Mouse (Mus musculus) CH12.LX (cell line): ENCODE measurements around the gene Zfp750. TPM values are rescaled to one million over a fixed set of nuclear protein-coding genes. Genes with fewer than 3 reads are reported as not detected.
A peak's percentile ranks its signal among the peaks of the same experiment; 100 is the strongest.

Source experiments
- DNase-seq: peaks from one replicate; pipeline ENCODE4 v3.0.0-alpha.2; 2013; ENCODE audit errors: extremely low read depth
- H3K27ac ChIP-seq: 2 replicates; pipeline ENCODE4 v1.5.1; 2012; ENCODE audit warnings: low read depth, mild to moderate bottlenecking, control low read depth, moderate library complexity; ENCODE audit not compliant: insufficient read depth
- H3K27me3 ChIP-seq: replicated peaks from 2 replicates; pipeline ENCODE3; 2012; ENCODE audit warnings: inconsistent platforms
- H3K36me3 ChIP-seq, 2 experiments: replicated peaks in 1 of 2; 2 replicates each; pipeline versions ENCODE3 to v1.6.1; 2012; ENCODE audit warnings: inconsistent platforms in 1 of 2, low read length in 1 of 2, mild to moderate bottlenecking in 1 of 2, mixed read lengths in 1 of 2, moderate library complexity in 1 of 2; ENCODE audit not compliant: control insufficient read depth in 1 of 2, insufficient read depth in 1 of 2
- H3K4me1 ChIP-seq, 2 experiments: 2 replicates each; pipeline ENCODE4 v1.6.1; 2012; ENCODE audit warnings: inconsistent platforms in 1 of 2, moderate library complexity in 1 of 2; ENCODE audit not compliant: insufficient read depth in 2 of 2, control insufficient read depth in 1 of 2
- H3K4me2 ChIP-seq: 2 replicates; pipeline ENCODE4 v1.6.1; 2012; ENCODE audit warnings: low read depth, mild to moderate bottlenecking, control low read depth; ENCODE audit not compliant: poor library complexity, insufficient read depth, severe bottlenecking
- H3K4me3 ChIP-seq, 3 experiments: fragments of 150-350 bp in 1 of 3; sonication (generic) in 1 of 3; replicated peaks in 1 of 3; 2 replicates each; pipeline versions ENCODE3 to v1.5.1; 2011 to 2012; ENCODE audit warnings: low read depth in 2 of 3, low read length in 2 of 3, mild to moderate bottlenecking in 2 of 3, moderate library complexity in 2 of 3, control low read depth in 1 of 3, improper control_type of control experiment in 1 of 3, inconsistent platforms in 1 of 3, mixed read lengths in 1 of 3; ENCODE audit not compliant: poor library complexity in 1 of 3
- H3K79me2 ChIP-seq: replicated peaks from 2 replicates; pipeline ENCODE4 v1.6.1; 2012; ENCODE audit warnings: mild to moderate bottlenecking, moderate library complexity; ENCODE audit not compliant: control insufficient read depth, poor library complexity, insufficient read depth, severe bottlenecking; ENCODE audit errors: extremely low read depth
- H3K9ac ChIP-seq: 2 replicates; pipeline ENCODE4 v1.6.1; 2012; ENCODE audit warnings: low read depth, mild to moderate bottlenecking, control low read depth, moderate library complexity; ENCODE audit not compliant: insufficient read depth
- H3K9me3 ChIP-seq: replicated peaks from 2 replicates; pipeline ENCODE3; 2012; ENCODE audit warnings: low read length, inconsistent platforms, mixed read lengths
- BHLHE40 ChIP-seq: IDR thresholded peaks from 2 replicates; pipeline ENCODE4 v1.6.1; 2011; ENCODE audit warnings: mild to moderate bottlenecking, low read depth, low read length, improper control_type of control experiment
- CHD1 ChIP-seq: IDR thresholded peaks from 2 replicates; pipeline ENCODE4 v1.6.1; 2012; ENCODE audit warnings: low read depth, low read length, improper control_type of control experiment, inconsistent platforms
- CHD2 ChIP-seq: IDR thresholded peaks from 2 replicates; pipeline ENCODE4 v1.6.1; 2011; ENCODE audit warnings: low read length, improper control_type of control experiment
- CTCF ChIP-seq, 2 experiments: IDR thresholded peaks in 1 of 2; conservative IDR thresholded peaks in 1 of 2; 2 replicates each; pipeline ENCODE4 v1.5.1; 2011 to 2012; ENCODE audit warnings: low read depth in 2 of 2, low read length in 2 of 2, improper control_type of control experiment in 1 of 2, inconsistent platforms in 1 of 2, mild to moderate bottlenecking in 1 of 2, moderate library complexity in 1 of 2
- EP300 ChIP-seq: IDR thresholded peaks from 2 replicates; pipeline ENCODE4 v1.6.1; 2011; ENCODE audit warnings: low read length, improper control_type of control experiment
- HCFC1 ChIP-seq: IDR thresholded peaks from 2 replicates; pipeline ENCODE4 v1.6.1; 2012; ENCODE audit warnings: low read depth, mild to moderate bottlenecking, inconsistent platforms, low read length, improper control_type of control experiment
- IRF4 ChIP-seq: IDR thresholded peaks from 2 replicates; pipeline ENCODE4 v1.6.1; 2014; ENCODE audit warnings: low read depth, mild to moderate bottlenecking, inconsistent platforms, low read length, improper control_type of control experiment
- JUND ChIP-seq: conservative IDR thresholded peaks from 2 replicates; pipeline ENCODE4 v1.6.1; 2011; ENCODE audit warnings: low read depth, low read length, improper control_type of control experiment
- KAT2A ChIP-seq: IDR thresholded peaks from 2 replicates; pipeline ENCODE4 v1.6.1; 2012; ENCODE audit warnings: low read length, improper control_type of control experiment, inconsistent platforms; ENCODE audit not compliant: insufficient replicate concordance
- MAX ChIP-seq: IDR thresholded peaks from 2 replicates; pipeline ENCODE4 v1.6.1; 2011; ENCODE audit warnings: low read length, improper control_type of control experiment
- MAZ ChIP-seq: IDR thresholded peaks from 2 replicates; pipeline ENCODE4 v1.6.1; 2012; ENCODE audit warnings: low read depth, mild to moderate bottlenecking, inconsistent platforms, low read length, improper control_type of control experiment, moderate library complexity
- MEF2A ChIP-seq: IDR thresholded peaks from 2 replicates; pipeline ENCODE4 v1.6.1; 2014; ENCODE audit warnings: low read depth, mild to moderate bottlenecking, inconsistent platforms, low read length, improper control_type of control experiment, borderline replicate concordance
- MXI1 ChIP-seq: IDR thresholded peaks from 2 replicates; pipeline ENCODE4 v1.6.1; 2011; ENCODE audit warnings: mild to moderate bottlenecking, low read depth, low read length, improper control_type of control experiment
- NELFE ChIP-seq: IDR thresholded peaks from 2 replicates; pipeline ENCODE4 v1.6.1; 2011; ENCODE audit warnings: low read depth, low read length, improper control_type of control experiment
- NRF1 ChIP-seq: IDR thresholded peaks from 2 replicates; pipeline ENCODE4 v1.6.1; 2014; ENCODE audit warnings: low read depth, mild to moderate bottlenecking, inconsistent platforms, low read length, improper control_type of control experiment, moderate library complexity
- PAX5 ChIP-seq: IDR thresholded peaks from 2 replicates; pipeline ENCODE4 v1.6.1; 2012; ENCODE audit warnings: low read length, inconsistent platforms, mixed read lengths
- POLR2AphosphoS2 ChIP-seq: IDR thresholded peaks from 2 replicates; pipeline ENCODE4 v1.6.1; 2011; ENCODE audit warnings: low read depth, low read length, improper control_type of control experiment
- RCOR1 ChIP-seq: conservative IDR thresholded peaks from 2 replicates; pipeline ENCODE4 v1.6.1; 2012; ENCODE audit warnings: low read depth, mild to moderate bottlenecking, inconsistent platforms, low read length, improper control_type of control experiment
- TCF12 ChIP-seq: IDR thresholded peaks from 2 replicates; pipeline ENCODE4 v1.6.1; 2014; ENCODE audit warnings: low read depth, mild to moderate bottlenecking, inconsistent platforms, low read length, improper control_type of control experiment
- UBTF ChIP-seq: IDR thresholded peaks from 2 replicates; pipeline ENCODE4 v1.6.1; 2012; ENCODE audit warnings: low read depth, mild to moderate bottlenecking, inconsistent platforms, low read length, improper control_type of control experiment, moderate library complexity
- ZC3H11A ChIP-seq: IDR thresholded peaks from 2 replicates; pipeline ENCODE4 v1.6.1; 2012; ENCODE audit warnings: low read depth, mild to moderate bottlenecking, inconsistent platforms, low read length, improper control_type of control experiment
- ZKSCAN1 ChIP-seq: IDR thresholded peaks from 2 replicates; pipeline ENCODE4 v1.6.1; 2012; ENCODE audit warnings: low read depth, inconsistent platforms, low read length, improper control_type of control experiment, borderline replicate concordance
- ZMIZ1 ChIP-seq: IDR thresholded peaks from 2 replicates; pipeline ENCODE4 v1.6.1; 2012; ENCODE audit warnings: low read depth, mild to moderate bottlenecking, inconsistent platforms, low read length, improper control_type of control experiment
- ZNF384 ChIP-seq: IDR thresholded peaks from 2 replicates; pipeline ENCODE4 v1.6.1; 2012; ENCODE audit warnings: low read depth, low read length, improper control_type of control experiment, inconsistent platforms
- dilution Hi-C: fragments of 300-500 bp; cut with MboI; formaldehyde crosslinking; loops from 2 replicates; pipeline ENCODE4 v1.14.3; 2020; ENCODE audit warnings: low sequenced_read_pairs; ENCODE audit not compliant: extremely low pct_unique_long_range_greater_than_20kb, extremely low pct_ligation_motif_present
- in situ Hi-C: fragments of 300-500 bp; cut with MboI; formaldehyde crosslinking; loops from 3 replicates; pipeline ENCODE4 v1.14.3; 2019; ENCODE audit warnings: low sequenced_read_pairs, low pct_ligation_motif_present, low pct_unique_long_range_greater_than_20kb, mixed read lengths
- polyA plus RNA-seq: library from polyadenylated mRNA; unstranded; fragments of >175 nt; gene quantifications from 2 replicates; pipeline ENCODE4 v1.2.1, GENCODE M21; 2012; ENCODE audit warnings: low read depth; ENCODE audit not compliant: insufficient read length
- total RNA-seq, 2 experiments: library from RNA; depleted of rRNA; stranded (reverse); fragments of 300-350 nt in 1 of 2; fragments of >200 nt in 1 of 2; gene quantifications; 2 replicates each; pipeline ENCODE4 v1.2.3; 2012 to 2014

The Zfp750 gene
- total and polyA plus RNA-seq, 3 experiments = 0.11 to 0.54 (median 0.34) TPM

DNA sequence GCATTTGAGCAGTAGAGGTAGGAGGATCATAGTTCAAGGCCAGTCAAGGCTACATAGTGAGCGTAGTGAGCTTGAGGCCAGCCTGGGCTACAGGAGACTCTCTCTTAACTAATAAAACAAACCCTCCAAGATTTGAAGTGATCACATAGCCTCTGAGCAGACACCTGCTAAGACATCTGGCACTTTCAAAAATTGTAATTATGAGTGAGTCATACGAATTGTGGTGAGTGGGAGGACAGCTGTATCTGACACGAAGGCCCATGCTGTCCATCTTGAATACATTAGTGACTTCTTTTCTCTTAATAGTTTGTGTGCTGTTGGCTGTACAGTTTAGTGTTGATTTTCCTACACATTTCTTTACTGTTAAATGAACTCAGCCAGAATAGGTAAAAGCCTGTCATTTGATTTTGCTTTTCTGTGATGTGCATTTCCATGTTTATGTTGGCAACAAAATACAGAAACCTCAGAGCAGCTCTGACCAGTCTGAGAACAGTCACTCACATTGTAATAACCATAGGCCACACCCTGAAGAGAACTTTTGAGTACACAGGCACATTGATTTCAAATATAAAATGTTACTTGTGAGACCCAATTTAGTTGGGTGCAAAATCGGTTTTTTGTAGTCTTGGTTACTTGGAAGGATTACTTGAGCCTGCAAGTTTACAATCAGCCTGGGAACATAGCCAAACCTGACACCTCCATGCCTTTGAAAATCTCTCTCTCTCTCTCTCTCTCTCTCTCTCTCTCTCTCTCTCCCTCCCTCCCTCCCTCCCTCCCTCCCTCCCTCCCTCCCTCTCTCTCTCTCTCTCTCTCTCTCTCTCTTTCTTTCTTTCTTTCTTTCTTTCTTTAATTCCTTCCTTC is 16.9 kb downstream of the Zfp750 start (continued):
- TF ChIP-seq NRF1 (no peak), ZC3H11A (no peak), ZMIZ1 (no peak), CHD1 (no peak), CTCF (conservative IDR thresholded peaks at IDR 0.05 in 1 of 2, IDR thresholded peaks at IDR 0.05 in 1 of 2; ENCODE audit: low read depth in 2 of 2, low read length in 2 of 2) (no peak), MXI1 (no peak), JUND (0 out of 2 replicates have a peak, but pooled peaks have one; percentile 18), POLR2AphosphoS2 (no peak), UBTF (no peak), MAX (no peak; the same call in 1 of the 2 replicates), BHLHE40 (no peak), IRF4 (no peak), HCFC1 (no peak), MAZ (no peak), TCF12 (peak; percentile 56; the same call in 1 of the 2 replicates), ZNF384 (no peak), ZKSCAN1 (no peak), CHD2 (no peak)

GRCm38 (mm10) chr11:121501525-121501924 is 17.6 kb downstream of the Zfp750 start:
- Histone ChIP-seq H3K9me3 (no peaks in the 10 kb centered on the region), H3K27me3 (no peaks in the 10 kb centered on the region), H3K4me2 (no peak overlapping the region), H3K27ac (no peak overlapping the region), H3K36me3 (peaks cover 43 to 94% of the 10 kb centered on the region in 2 experiments), H3K79me2 (no peaks in the 10 kb centered on the region), H3K4me3 (no peak overlapping the region), H3K4me1 (peaks cover 0 to 14% of the 10 kb centered on the region in 2 experiments; a peak in 1 of 4 replicates), H3K9ac (no peak overlapping the region)
- in situ Hi-C loops = no loop called here
- DNase-seq = no peak
- dilution Hi-C loops = no loop called here
- no peak for TF ChIP-seq NELFE
- TF ChIP-seq MAX = no peak
- no peak for TF ChIP-seq EP300
- no peak for TF ChIP-seq MEF2A
- no peak for TF ChIP-seq RCOR1
- no peak for TF ChIP-seq KAT2A
- TF ChIP-seq PAX5 = no peak
- TF ChIP-seq TCF12 = no peak
